Mouse (Mus musculus): ENCODE data around the gene Elp6.

The Elp6 gene

GRCm38 (mm10) chr9:110362337-110362736, 57.4 kb downstream of the Elp6 start:
- DNase-seq, result no peak

- DNase-seq, result no peak
Observed at GRCm38 (mm10) chr9:110366746-110367145, 61.8 kb downstream of the Elp6 start.

DNA sequence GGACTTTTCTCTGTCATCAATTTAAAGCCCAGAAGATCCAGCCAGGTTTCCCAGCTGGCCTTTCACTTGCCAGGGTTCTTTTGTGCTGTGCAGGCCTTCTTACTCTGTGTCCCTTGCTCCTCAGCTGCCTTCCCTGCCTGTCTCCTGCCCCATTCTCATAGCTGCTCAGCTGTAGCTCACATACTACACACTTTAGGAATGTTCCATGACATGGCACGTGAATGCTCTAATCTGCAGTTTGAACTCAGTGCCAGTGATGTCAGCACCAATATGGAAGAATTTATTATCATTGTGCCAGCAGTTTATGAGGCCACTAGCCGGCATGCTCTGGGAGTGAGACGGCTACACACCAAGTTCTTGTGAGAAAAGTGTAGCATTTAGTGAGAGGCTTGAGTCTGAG, 64.9 kb downstream of the Elp6 start:
- DNase-seq, result no peak

All from cerebellum, adult 11 months (tissue).